Mouse (Mus musculus) telencephalon, adult 2 months (tissue): Measurements from ENCODE around the gene Mindy1.

Source experiments
- DNase-seq: peaks from one replicate; pipeline ENCODE4 v3.0.0-alpha.2; 2011; ENCODE audit warnings: low read depth, low spot score

Gene Mindy1

GRCm38 (mm10) chr3:95267855-95268254, 13.3 kb upstream of the Mindy1 start:
- no peak for DNase-seq

GRCm38 (mm10) chr3:95269789-95270188, 11.4 kb upstream of the Mindy1 start:
- peak; percentile 80 for DNase-seq

- DNase-seq: no peak
Observed at GRCm38 (mm10) chr3:95270766-95271364, 10.3 kb upstream of the Mindy1 start.

GRCm38 (mm10) chr3:95273471-95273870, 7.7 kb upstream of the Mindy1 start:
- DNase-seq: no peak

- DNase-seq: no peak
Observed at GRCm38 (mm10) chr3:95274453-95274852, 6.7 kb upstream of the Mindy1 start.

- DNase-seq: no peak
Observed at GRCm38 (mm10) chr3:95275161-95275560, 6.0 kb upstream of the Mindy1 start.

GRCm38 (mm10) chr3:95276428-95276934, 4.7 kb upstream of the Mindy1 start:
- DNase-seq: no peak

GRCm38 (mm10) chr3:95277149-95277551, 4.0 kb upstream of the Mindy1 start:
- DNase-seq: no peak

GRCm38 (mm10) chr3:95280747-95281146, 398 bp upstream of the Mindy1 start:
- peak; percentile 13 for DNase-seq

GRCm38 (mm10) chr3:95282381-95282864, 1.3 kb downstream of the Mindy1 start:
- no peak for DNase-seq

- DNase-seq: peak; percentile 59
Observed at GRCm38 (mm10) chr3:95282865-95283588, 1.9 kb downstream of the Mindy1 start.

- no peak for DNase-seq
Observed at GRCm38 (mm10) chr3:95283589-95283941, 2.4 kb downstream of the Mindy1 start.

GRCm38 (mm10) chr3:95284062-95284461, 2.9 kb downstream of the Mindy1 start:
- DNase-seq: no peak

GRCm38 (mm10) chr3:95284501-95285281, 3.5 kb downstream of the Mindy1 start:
- DNase-seq: no peak

- no peak for DNase-seq
Observed at GRCm38 (mm10) chr3:95285390-95285789, 4.2 kb downstream of the Mindy1 start.

GRCm38 (mm10) chr3:95286011-95286410, 4.9 kb downstream of the Mindy1 start:
- no peak for DNase-seq

GRCm38 (mm10) chr3:95286510-95286909, 5.4 kb downstream of the Mindy1 start:
- DNase-seq: no peak

GRCm38 (mm10) chr3:95287541-95287940, 6.4 kb downstream of the Mindy1 start:
- no peak for DNase-seq

- no peak for DNase-seq
Observed at GRCm38 (mm10) chr3:95289419-95289818, 8.3 kb downstream of the Mindy1 start.

- DNase-seq: no peak
Observed at GRCm38 (mm10) chr3:95290156-95290555, 9.0 kb downstream of the Mindy1 start.

- no peak for DNase-seq
Observed at GRCm38 (mm10) chr3:95291041-95291440, 9.9 kb downstream of the Mindy1 start.

- no peak for DNase-seq
Observed at GRCm38 (mm10) chr3:95292899-95293298, 11.8 kb downstream of the Mindy1 start.
